ENCODE assay signal across 8 mouse cellular contexts in genomic region chrX:144319366-144319765, GRCm38 (mm10). TPM values are rescaled to one million over a fixed set of nuclear protein-coding genes. Genes with fewer than 3 reads are reported as not detected.
A peak's percentile ranks its signal among the peaks of the same experiment; 100 is the strongest.
DNase-seq lines count a peak whose midpoint lies in the region; ATAC-seq and TF ChIP-seq lines count a peak whose summit lies in the region.

No protein-coding gene starts in this region.

- DNase-seq in lung, embryonic 14.5 days: no peak
- no peak for DNase-seq in lung, postnatal 25 days (ENCODE audit: low spot score)
- DNase-seq in hindbrain, postnatal 0 days (ENCODE audit: low spot score): peak; percentile 3
- DNase-seq in MN1 (ENCODE audit: low spot score): no peak
- no peak for DNase-seq in adrenal gland, adult 18-20 months (ENCODE audit: low spot score in 2 of 2)
- DNase-seq in heart, postnatal 25 days (ENCODE audit: low spot score): no peak

- peak overlapping the region; percentile 74 for H3K4me2 ChIP-seq in lung, embryonic 14.5 days
- peak overlapping the region; percentile 76 for H3K4me2 ChIP-seq in embryonic facial prominence, embryonic 12.5 days (replicated peaks)
- H3K4me2 ChIP-seq in hindbrain, postnatal 0 days (ENCODE audit: low read depth, low read length): peak overlapping the region; percentile 69
- peak overlapping the region; percentile 82 for H3K4me2 ChIP-seq in neural tube, embryonic 12.5 days (replicated peaks)

- H3K4me1 ChIP-seq in lung, embryonic 14.5 days (ENCODE audit: insufficient read depth): no peaks in the 10 kb centered on the region
- H3K4me1 ChIP-seq in embryonic facial prominence, embryonic 12.5 days: no peaks in the 10 kb centered on the region
- H3K4me1 ChIP-seq in hindbrain, postnatal 0 days (ENCODE audit: insufficient read depth, low read length): no peaks in the 10 kb centered on the region
- no peaks in the 10 kb centered on the region for H3K4me1 ChIP-seq in neural tube, embryonic 12.5 days

- 14% methylated on average over 6 of the region's 9 CpGs for WGBS in lung, embryonic 14.5 days
- 36% methylated on average over 9 of the region's 9 CpGs for WGBS in embryonic facial prominence, embryonic 12.5 days
- WGBS in hindbrain, postnatal 0 days: 59% methylated on average over 7 of the region's 9 CpGs
- 41% methylated on average over 9 of the region's 9 CpGs for WGBS in neural tube, embryonic 12.5 days

- no peaks in the 10 kb centered on the region for H3K27me3 ChIP-seq in lung, embryonic 14.5 days (ENCODE audit: insufficient read depth, low read length)
- H3K27me3 ChIP-seq in embryonic facial prominence, embryonic 12.5 days: no peaks in the 10 kb centered on the region
- H3K27me3 ChIP-seq in hindbrain, postnatal 0 days (ENCODE audit: insufficient read depth, low read length): no peaks in the 10 kb centered on the region
- H3K27me3 ChIP-seq in neural tube, embryonic 12.5 days (replicated peaks): no peaks in the 10 kb centered on the region

- H3K9ac ChIP-seq in lung, embryonic 14.5 days: no peak overlapping the region
- no peak overlapping the region for H3K9ac ChIP-seq in embryonic facial prominence, embryonic 12.5 days
- H3K9ac ChIP-seq in hindbrain, postnatal 0 days (replicated peaks; ENCODE audit: low read length): no peak overlapping the region
- H3K9ac ChIP-seq in neural tube, embryonic 12.5 days: no peak overlapping the region

- H3K9me3 ChIP-seq in lung, embryonic 14.5 days (ENCODE audit: low read depth, low read length): no peaks in the 10 kb centered on the region
- no peaks in the 10 kb centered on the region for H3K9me3 ChIP-seq in embryonic facial prominence, embryonic 12.5 days
- no peaks in the 10 kb centered on the region for H3K9me3 ChIP-seq in hindbrain, postnatal 0 days (ENCODE audit: low read length)
- H3K9me3 ChIP-seq in neural tube, embryonic 12.5 days: no peaks in the 10 kb centered on the region

- H3K27ac ChIP-seq in lung, embryonic 14.5 days (ENCODE audit: low read depth): no peak overlapping the region
- no peak overlapping the region for H3K27ac ChIP-seq in embryonic facial prominence, embryonic 12.5 days
- no peak overlapping the region for H3K27ac ChIP-seq in hindbrain, postnatal 0 days
- H3K27ac ChIP-seq in neural tube, embryonic 12.5 days: no peak overlapping the region

- H3K36me3 ChIP-seq in lung, embryonic 14.5 days (ENCODE audit: insufficient read depth): no peaks in the 10 kb centered on the region
- H3K36me3 ChIP-seq in embryonic facial prominence, embryonic 12.5 days: no peaks in the 10 kb centered on the region
- H3K36me3 ChIP-seq in hindbrain, postnatal 0 days (ENCODE audit: insufficient read depth, low read length): no peaks in the 10 kb centered on the region
- H3K36me3 ChIP-seq in neural tube, embryonic 12.5 days: no peaks in the 10 kb centered on the region

- TF ChIP-seq CTCF in lung, embryonic 14.5 days (IDR thresholded peaks at IDR 0.05; ENCODE audit: low read depth): no peak
- no peak for TF ChIP-seq CTCF in hindbrain, postnatal 0 days (IDR thresholded peaks at IDR 0.05; ENCODE audit: low read depth)

- intact Hi-C loops in heart, postnatal 25 days (cut with DNase I): no loop called here

- H3K4me3 ChIP-seq in lung, embryonic 14.5 days (ENCODE audit: low read depth, low read length): peak overlapping the region; percentile 58
- peak overlapping the region; percentile 59 for H3K4me3 ChIP-seq in embryonic facial prominence, embryonic 12.5 days
- H3K4me3 ChIP-seq in hindbrain, postnatal 0 days (ENCODE audit: low read length): peak overlapping the region; percentile 64; the same call in 1 of the 2 replicates
- H3K4me3 ChIP-seq in neural tube, embryonic 12.5 days: no peak overlapping the region

- no peak for ATAC-seq in lung, embryonic 14.5 days (ENCODE audit: insufficient read depth)
- ATAC-seq in embryonic facial prominence, embryonic 12.5 days (ENCODE audit: insufficient number of reproducible peaks, insufficient read depth, low FRiP score, low TSS enrichment): no peak
- no peak for ATAC-seq in hindbrain, postnatal 0 days
- no peak for ATAC-seq in neural tube, embryonic 12.5 days (ENCODE audit: low FRiP score, low read depth)

RNA-seq across cellular contexts. Expression of gene Alg13, which starts 1.8 kb away (rescaled TPM):
- 27.7 TPM in 2 replicates for polyA plus RNA-seq in lung, embryonic 14.5 days (2014; fragmentation: Nextera tagmentation; extraction: Ambion mirVana)
- 23.4 and 25.5 TPM in 2 replicates for polyA plus RNA-seq in embryonic facial prominence, embryonic 12.5 days (2016; fragmentation: Nextera tagmentation; extraction: Ambion mirVana)
- 8.0 and 14.7 TPM in 2 replicates for total RNA-seq in hindbrain, postnatal 0 days (2014; rRNA removed)
- polyA plus RNA-seq in hindbrain, postnatal 0 days (2015; fragmentation: Nextera tagmentation; extraction: Ambion mirVana): 17.1 and 18.2 TPM in 2 replicates
- 13.9 and 22.1 TPM in 2 replicates for polyA plus RNA-seq in neural tube, embryonic 12.5 days (2016; fragmentation: Nextera tagmentation; extraction: Ambion mirVana)
- total RNA-seq in adrenal gland, adult 18-20 months (2021): 1 to 10 TPM; 8.7 TPM
- total RNA-seq in heart, postnatal 25 days (2021): 1 to 10 TPM; 4.4 to 6.3 TPM
